Mouse (Mus musculus) c-Kit-positive CD71-positive TER-119-positive erythroid progenitor cells, embryonic 14.5 days (primary cell): ENCODE data around the gene Gnl3l.

ENCODE experiments used
- DNase-seq: peaks from one replicate; pipeline ENCODE4 v3.0.0-alpha.2; 2013; ENCODE audit warnings: low spot score

Gnl3l gene

DNA sequence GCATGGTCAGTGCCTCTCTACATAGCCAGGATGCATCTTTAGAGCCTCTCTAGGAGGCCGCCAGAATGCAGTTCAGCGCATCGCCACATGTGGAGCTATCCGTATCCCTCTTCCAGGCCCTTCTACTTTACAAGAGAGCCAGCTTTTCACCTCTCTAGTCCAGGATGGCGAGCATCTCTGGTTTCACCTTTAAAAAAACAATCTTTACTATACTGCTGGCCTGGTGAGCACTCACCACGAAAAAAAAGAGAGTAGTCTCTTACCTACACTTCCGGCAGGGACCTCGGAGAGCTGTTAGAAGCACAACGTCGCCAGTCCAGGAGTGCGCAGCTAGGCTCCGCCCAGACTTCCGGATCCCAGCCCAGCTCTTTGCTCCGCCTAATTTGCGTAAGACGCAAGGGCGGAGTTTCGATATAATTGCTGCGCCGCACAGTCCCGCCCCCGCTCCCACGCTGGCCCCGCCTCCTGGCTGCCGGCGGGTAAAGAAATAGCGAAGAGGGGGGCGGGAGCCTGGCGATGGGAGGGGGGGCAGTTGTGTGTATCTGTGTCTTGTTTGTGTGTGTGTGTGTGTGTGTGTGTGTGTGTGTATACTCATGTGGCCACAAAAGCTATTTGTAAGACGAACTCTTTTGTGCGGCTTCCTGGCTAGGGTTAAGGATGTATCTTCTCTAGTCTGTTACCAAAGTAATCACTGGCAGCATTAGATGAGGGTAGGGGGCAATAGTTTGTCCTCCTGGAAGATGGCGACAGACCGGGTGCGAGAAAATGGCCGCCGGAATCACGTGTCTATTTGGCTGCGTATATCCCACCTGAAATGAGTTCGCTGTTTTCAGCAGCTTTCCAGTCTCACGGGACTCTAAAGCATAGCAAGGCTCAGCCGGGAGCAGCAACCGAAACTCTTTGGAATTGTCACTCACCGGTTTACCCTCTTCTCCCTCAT, at the start of gene Gnl3l:
Gene Gnl3l (minus strand): TSS at position 385 of the 940 bp plus-strand sequence.
- DNase-seq = peak; percentile 81

DNA sequence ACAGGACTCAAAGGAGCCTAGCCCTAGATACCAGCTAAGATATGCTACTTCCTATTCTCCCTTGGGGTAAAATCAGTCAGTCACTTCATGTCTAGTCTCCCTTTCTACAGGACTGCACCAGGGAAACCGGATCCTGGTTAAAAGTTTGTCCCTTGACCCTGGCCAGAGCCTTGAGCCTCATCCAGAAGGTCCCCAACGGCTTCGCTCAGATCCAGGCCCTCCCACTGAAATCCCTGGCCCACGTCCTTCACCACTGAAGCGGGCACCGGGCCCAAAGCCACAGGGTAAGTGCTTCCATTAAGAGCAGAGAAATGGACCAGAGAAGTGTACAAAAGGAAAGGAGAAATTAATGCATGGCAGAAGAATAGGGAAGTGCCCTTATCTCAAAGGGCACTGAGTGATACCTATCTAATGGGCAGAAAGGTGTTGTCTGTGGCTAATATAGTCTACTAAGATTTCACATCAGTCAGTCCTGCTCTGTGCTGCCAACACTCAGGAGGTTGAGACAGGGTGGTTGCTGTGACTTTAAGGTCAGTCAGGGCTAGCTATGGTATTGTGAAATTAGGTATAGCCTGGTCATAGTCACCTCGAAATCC, 49.0 kb upstream of the Gnl3l start:
- DNase-seq = no peak

DNA sequence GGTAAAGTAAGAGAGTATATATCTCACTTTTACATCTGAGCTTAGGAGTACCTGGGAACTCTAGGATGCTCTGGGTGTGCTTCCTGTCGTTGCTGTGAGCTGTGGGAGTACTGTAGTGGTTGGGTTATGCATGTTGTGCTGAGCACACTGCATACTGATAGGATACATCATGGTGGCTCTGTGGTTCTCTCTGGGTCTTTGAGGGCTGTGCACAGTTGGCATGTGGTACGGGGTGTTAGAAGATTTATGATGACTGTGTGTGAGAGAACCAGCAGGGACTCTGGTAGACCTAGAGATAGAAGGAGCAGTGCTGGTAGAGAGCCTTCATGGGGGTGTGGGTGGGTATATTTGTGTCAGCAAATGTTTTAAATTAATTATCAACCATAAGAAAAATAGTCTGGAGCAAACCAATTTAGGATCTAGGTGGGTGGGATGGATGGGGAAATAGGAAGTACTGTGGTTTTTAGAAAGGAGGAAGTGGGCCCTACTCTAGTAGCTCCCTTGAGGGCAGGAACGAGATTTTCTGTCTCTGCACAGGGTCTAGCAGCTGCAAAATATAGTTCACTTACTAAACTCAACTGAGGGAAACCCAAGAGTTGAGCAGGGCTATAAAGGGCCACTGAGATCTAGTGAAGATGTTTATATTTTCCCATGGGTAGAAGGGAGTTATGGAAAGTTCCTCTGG, 44.6 kb upstream of the Gnl3l start:
- DNase-seq = no peak

DNA sequence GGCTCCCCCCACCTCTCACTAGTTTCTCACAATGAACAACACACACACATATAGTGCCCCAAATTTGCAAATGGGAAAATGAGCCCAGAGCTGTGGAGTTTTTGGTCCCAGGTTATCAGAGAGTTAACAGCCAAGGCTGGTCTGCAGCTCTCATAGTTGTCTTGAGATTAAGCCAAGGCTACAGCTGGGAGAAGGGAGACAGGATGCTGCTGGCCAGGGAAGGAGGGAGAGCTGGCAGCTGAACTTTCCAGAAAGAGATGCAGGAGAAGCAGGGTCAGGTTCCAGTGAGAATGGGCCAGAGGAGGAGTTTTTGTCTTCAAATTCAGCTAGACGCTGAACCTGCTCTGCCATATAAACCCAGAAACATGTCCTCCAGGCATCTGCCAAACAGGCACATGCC, 42.2 kb upstream of the Gnl3l start:
- no peak for DNase-seq

DNA sequence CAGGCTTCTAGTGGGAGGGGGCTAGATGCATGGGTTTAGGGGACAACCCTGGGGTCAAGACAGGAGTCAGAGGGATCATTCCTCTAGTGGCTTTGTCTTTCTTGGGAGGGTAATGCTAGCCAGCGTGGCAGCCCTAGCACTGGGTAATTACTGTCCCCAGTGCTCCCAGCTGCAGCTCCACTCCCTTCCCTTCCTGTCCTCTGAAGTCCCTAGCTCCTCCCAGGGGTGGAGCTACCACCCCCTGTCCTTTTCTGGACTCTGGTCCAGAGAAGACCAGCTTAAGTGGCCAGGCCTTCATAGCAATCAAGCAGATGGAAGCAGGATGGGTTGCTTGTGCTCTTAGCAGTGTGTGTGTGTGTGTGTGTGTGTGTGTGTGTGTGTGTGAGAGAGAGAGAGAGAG, 38.4 kb upstream of the Gnl3l start:
- DNase-seq = no peak

DNA sequence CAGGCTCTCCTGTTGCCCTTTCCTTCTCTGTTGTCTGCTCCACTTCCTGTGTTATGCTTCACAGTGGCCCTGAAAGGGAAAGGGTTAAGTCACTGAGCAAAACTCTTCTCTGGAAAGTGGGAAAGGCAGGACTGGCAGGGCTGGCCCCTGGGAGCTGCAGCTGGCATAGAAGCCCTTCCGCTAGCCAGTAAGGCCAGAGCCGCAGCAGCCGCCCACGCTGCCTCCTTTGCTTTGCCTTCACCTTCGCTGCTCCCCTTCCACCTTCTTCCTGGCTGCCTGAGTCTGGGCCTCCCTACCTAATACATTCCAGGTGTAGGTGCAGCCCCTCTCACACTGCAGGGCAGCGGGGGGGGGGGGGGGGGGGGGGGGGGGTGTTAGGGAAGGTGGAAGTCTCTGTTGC, 37.4 kb upstream of the Gnl3l start:
- DNase-seq = no peak

DNA sequence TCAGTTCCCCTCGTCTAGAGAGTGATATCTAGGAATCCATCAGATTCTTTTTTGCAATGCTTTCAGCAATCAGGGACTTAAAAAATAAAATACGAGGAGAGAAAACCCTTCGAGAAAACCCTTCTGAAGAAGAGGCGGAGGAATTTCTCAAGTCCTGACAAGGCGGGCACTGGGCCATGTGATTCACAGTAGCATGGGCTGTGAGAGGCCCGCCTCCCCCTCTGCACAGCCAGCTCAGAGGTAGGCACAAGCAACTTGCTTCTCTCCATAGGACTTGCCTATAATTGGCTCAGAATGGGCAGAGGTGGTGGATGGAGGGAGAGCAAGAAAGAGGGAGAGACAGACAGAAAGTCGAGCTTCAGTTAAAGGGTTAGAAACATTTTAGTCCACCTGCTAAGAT, 33.2 kb upstream of the Gnl3l start:
- DNase-seq = no peak

DNA sequence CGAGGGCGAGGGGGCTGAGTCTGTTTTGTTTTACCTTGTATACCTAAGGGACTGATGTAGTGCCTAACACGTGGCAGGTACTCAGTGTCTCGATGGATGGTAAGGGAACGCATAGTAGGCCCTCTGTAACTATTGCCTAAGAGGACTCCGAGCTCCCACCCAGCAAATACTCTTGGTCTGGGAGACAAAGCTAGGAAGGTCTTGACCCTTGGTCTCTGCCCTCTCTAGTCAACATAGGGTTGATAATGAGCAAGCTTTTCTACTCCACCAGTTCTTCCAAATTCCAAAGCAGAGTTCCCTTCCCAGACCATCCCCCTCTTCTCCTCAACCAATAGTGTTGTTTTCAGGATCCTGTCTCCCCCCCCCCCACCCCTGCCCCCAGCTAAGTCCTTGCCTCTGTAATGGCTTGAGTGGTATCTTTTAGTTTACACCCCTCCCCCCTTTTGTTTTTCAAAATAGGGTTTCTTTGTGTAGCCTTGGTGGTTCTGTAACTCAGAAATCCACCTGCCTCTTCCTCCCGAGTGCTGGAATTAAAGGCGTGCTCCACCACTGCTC, 32.6 kb upstream of the Gnl3l start:
- DNase-seq = no peak

DNA sequence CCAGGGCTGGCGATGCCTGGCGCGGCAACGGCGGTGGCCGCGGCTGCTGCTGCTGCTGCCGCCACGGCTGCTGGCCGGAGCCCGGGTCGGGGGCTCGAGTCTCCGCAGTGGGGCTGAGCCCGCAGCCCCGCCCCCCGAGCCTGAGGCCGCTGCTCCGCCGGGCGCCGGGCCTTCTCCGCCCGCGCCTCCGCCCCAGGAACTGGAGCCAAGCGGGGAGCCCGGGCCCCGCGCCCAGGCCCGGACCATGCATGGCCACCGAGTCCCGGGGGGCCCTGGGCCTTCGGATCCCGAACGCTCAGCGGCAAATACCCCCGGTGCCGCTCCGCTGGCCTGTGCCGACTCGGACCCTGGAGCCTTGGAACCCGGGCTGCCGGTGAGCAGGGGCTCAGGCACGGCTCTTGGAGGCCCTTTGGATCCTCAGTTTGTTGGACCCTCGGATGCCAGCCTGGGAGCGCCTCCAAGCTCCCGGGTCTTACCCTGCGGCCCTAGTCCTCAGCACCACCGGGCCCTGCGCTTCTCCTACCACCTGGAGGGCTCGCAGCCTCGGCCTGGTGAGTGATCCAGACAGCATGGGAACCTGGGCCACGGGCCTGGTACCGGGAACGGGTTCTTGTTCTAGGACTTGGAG, 30.4 kb upstream of the Gnl3l start:
- no peak for DNase-seq

DNA sequence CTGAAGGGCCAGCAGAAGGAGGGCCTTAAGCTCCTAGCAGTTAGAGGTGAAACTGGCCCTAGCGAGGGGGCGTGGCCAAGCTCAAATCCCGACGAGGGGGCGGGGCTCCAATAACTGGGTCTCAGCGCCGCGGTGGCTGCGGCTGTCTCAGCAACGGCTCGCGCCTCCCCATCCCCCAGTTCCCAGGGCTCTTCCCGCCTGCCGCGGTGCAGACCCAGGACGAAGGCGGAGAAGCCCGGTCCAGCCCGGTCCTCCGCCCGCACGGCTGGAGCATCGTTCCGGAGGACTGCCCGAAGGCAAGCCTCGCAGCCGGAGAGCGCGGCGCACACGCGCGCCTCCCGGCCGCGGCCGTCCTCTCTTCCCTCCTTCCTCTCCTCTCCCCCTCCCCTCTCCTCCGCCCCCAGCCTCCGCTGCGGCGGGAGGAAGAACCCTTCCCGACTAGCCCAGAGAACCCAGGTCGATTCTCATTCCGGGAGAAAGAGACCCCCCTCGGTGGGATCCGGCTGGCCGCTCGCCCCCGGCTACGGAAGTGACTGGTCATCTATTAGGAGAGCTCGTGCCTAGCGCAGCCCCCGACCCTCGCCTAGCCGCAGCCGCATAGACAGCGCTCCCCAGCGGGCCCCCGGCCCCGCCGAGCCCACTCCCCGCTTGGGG, 29.8 kb upstream of the Gnl3l start:
- peak; percentile 2 for DNase-seq

DNA sequence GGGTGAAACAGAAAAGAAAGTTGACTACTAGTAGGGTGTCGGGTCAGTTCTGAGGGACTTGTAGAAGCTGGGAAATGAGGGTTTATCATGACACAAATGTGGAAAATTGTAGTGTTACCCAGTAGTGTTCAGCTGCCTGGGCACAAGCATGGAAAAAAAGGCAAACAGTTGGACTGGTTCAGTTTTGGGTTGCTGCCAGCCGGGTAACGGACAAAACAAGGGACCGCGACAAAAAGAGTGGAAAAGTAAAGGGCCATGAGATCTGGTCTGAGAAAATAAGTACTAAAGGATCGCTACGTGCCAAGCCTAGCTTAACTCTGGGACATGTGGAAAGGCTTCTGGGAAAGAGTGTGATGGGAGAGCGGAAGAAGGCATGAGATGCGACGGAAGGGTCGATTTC, 29.2 kb upstream of the Gnl3l start:
- no peak for DNase-seq

DNA sequence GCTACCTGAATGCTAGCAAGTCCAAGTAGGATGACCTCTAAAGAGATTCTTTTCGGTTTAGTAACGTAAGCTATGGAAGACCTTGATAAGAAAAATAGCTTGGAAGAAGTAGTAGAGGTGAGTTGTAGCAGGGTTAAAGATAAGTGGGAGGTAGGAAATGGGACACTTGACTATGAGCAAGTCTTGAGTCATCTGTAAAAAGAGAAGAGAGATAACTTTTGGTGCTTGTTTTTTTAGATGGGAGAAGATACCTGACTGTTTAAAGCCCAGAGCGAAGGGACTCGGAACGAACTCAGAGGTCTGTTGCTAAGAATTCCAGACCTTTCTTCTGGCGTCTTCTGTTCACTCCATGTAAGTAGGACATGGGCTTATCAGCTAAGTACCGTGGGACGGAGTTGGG, 28.7 kb upstream of the Gnl3l start, which contains the start of gene Fgd1:
Gene Fgd1 (plus strand): TSS at position 301 of the 400 bp plus-strand sequence.
- no peak for DNase-seq

DNA sequence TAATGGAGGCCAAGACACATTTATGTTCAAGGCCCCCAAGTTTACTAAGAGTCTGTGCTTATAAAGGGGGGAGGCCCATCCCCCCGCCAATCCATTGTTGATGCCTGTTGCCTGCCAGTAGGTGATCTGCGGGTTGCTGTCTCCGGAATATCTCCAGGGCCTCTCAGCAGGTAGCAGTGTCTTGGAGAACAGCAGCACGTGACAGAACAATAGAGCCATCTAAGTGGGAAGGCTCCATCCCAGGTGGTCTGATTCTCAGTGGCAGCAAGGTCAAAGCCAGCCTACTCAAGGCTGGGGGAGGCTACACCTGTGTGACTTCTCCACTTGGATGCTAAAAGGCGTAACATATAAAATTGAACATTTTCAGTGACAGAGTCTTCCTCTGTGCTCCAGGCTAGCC, 24.1 kb upstream of the Gnl3l start:
- no peak for DNase-seq

DNA sequence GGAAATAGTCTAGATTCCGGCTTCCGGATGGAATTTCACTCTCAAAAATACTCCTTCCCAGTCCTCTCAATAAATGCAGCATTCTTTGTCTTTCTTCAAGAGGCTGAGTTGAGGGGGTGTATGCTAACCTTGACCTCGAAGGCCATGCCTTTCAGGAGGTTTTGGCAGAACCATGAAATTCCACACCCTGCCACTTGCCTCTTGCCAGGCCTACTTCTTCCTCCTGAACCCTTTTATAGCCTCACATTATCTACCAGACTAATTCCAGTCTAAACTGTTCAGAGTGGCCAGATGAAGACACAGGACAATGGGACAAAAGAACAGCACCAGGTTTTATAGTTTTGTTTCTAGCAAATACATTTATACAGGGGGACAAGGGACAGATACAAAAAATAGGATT, 14.3 kb upstream of the Gnl3l start:
- no peak for DNase-seq

DNA sequence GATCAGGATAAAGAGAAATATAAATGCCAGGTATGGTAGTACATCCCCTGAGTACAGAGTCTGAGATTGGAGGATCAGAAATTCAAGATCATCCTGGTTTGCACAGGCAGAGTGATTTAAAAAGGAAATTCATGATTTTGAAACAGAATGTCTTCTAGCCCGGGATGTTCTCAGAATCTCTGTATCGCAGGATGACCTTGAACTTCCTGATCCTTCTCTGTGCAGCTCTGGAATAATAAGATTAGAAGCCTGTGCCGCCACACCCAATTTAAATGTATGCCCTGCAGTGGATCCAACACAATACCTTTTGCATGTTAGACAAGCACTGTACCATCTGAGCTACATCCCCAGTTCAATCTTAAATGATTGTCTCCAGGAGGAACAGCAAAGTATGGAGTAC, 1.7 kb upstream of the Gnl3l start:
- DNase-seq = no peak

DNA sequence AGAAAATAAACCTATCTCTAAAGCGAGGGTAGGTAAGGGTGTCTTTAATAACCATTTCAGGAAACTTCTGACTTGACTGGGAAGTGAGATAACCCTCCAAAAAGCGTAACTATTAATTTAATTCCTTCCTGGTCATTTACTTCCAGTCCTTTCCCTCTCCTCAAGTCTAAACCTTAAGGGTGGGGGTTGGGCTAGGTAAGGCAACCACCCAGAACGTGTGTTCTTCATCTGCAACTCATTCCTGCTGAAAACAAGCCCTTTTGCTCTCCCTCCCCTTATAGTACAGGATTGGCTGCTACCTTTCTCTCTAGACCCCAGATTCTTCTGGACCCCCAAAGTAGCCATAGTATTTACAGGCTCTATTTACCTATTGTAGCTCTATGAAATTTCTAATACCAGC, 775 bp upstream of the Gnl3l start:
- no peak for DNase-seq

DNA sequence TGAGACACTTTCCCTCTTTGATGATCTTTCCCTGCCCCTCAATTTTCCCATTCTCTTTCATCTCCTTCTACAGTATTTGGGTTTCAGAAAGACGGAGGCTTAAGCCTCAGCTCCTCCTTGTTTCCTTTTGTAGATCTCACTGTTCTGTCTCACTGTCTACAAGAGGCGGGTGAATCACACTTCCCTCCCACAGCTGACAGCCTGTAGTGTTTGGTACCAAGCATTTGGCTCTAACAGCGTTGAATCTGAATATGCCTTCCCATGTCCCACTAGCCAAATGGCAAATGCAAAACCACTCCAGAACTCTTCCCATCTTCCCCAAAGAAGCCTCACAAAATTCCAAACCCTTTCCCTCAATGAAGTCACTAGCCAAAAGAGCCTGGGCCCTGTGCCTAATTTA, 20.3 kb downstream of the Gnl3l start:
- DNase-seq = no peak

DNA sequence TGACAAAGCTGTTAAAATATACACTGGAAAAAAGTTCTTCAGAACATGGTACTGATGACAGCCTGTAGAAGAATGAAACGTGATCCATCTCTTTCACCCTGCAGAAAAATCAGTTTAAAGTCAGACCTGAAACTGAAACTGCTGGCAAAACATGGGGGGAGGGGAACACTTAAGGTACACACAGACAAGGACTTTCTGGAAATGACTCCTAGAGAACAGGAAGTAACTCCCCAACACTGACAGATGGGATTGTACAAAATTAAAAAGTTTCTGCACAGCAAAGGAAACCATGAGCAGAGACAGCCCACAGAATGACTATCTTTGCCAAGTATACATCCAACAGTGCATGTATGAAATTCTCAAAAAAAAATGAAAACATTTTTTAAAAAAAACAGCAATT, 35.5 kb downstream of the Gnl3l start:
- no peak for DNase-seq

DNA sequence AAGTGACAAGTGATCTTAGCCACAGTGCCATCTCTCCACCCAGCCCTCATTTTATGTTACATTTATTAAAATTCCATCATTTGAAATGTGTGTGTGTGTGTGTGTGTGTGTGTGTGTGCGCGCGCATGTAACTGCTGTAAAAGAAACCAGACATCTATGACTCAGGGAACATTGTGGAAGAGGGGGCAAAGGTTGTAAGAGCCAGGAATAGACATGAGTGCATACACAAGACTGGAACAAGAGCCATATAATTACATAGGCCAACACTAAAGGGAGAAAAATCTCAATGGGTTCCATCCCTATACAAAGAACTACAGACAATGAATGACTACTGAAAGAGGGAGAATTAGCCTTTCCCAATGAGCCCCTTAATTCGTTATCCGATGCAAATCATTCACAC, 41.7 kb downstream of the Gnl3l start:
- no peak for DNase-seq

DNA sequence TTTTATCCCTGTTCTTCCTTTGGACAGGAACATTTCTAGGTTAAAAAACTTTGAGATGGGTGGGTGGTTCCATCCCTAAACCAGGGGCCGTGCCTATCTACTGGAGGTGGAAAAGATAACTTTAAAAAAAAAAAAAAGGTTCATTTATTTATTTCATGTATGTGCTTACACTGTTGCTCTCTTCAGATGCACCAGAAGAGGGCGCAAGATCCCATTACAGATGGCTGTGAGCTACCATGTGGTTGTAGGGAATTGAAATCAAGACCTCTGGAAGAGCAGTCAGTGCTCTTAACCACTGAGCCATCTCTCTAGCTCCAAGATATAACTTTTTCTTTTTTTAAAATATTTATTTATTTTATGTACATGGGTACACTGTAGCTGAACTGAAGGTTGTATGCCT, 54.1 kb downstream of the Gnl3l start:
- peak; percentile 6 for DNase-seq

DNA sequence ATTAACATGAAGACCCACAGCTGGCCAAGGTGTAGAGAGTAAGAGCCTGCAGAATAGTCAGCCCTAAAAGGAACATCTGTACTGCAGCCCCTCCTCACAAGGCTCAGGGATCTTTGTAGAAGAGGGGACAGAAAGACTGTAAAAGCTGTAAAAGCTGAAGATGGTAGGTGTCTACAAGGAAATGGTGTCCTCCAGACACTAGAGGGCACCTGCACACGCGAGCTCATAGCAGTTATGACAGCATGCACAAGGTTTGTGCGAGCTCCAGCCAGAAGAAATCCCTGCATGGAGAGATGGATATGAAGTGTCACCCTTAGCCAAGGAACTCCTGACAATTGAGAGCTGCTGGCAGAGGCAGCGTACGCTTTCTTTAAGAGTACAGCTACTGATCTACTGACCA, 56.4 kb downstream of the Gnl3l start:
- no peak for DNase-seq
